Mouse (Mus musculus) neural tube, embryonic 14.5 days (tissue): ENCODE results near the gene Tnfaip2. TPM values are rescaled to one million over a fixed set of nuclear protein-coding genes. Genes with fewer than 3 reads are reported as not detected.

Experiments used
- ATAC-seq: fragments of 200-750 bp; cut with Nextera tagmentation; 2 replicates; pipeline ENCODE4 v1.8.0; 2017; ENCODE audit warnings: low read depth, mild to moderate bottlenecking, moderate TSS enrichment, moderate library complexity
- H3K27ac ChIP-seq: fragments of 300-500 bp; sonication (generic); 2 replicates; pipeline ENCODE4 v1.5.1; 2014; ENCODE audit warnings: low read depth, mild to moderate bottlenecking, control low read depth, low read length, moderate library complexity, mixed read lengths
- H3K27me3 ChIP-seq: fragments of 300-500 bp; sonication (generic); 2 replicates; pipeline ENCODE4 v1.6.1; 2014; ENCODE audit warnings: low read length; ENCODE audit not compliant: control insufficient read depth, insufficient read depth
- H3K36me3 ChIP-seq: fragments of 300-500 bp; sonication (generic); 2 replicates; pipeline ENCODE4 v1.6.1; 2014; ENCODE audit warnings: low read length, mixed read lengths; ENCODE audit not compliant: control insufficient read depth, insufficient read depth
- H3K4me1 ChIP-seq: fragments of 300-500 bp; sonication (generic); 2 replicates; pipeline ENCODE4 v1.6.1; 2014; ENCODE audit warnings: low read length; ENCODE audit not compliant: control insufficient read depth, insufficient read depth
- H3K4me2 ChIP-seq: fragments of 300-500 bp; sonication (generic); 2 replicates; pipeline ENCODE4 v1.6.1; 2014; ENCODE audit warnings: mild to moderate bottlenecking, low read depth, low read length, control low read depth
- H3K4me3 ChIP-seq: fragments of 300-500 bp; sonication (generic); 2 replicates; pipeline ENCODE4 v1.5.1; 2014; ENCODE audit warnings: low read depth, low read length, control low read depth, mixed read lengths
- H3K9ac ChIP-seq: fragments of 300-500 bp; sonication (generic); replicated peaks from 2 replicates; pipeline ENCODE4 v1.6.1; 2014; ENCODE audit warnings: low read depth, mild to moderate bottlenecking, control low read depth, low read length, mixed read lengths
- H3K9me3 ChIP-seq: fragments of 300-500 bp; sonication (generic); 2 replicates; pipeline ENCODE4 v1.6.1; 2016; ENCODE audit warnings: low read length; ENCODE audit not compliant: control insufficient read depth
- WGBS: fragments of 180-500 bp; shearing (Covaris S2); extraction: QIAGEN DNeasy Blood & Tissue Kit; methylation state at CpG from one replicate; pipeline ENCODE4 v1.1.7; 2014; 5-methylcytosine and 5-hydroxymethylcytosine counted together
- polyA plus RNA-seq: library from polyadenylated mRNA; unstranded; fragments of >200 nt; fragmentation: Nextera tagmentation; extraction: Ambion mirVana; gene quantifications from 2 replicates; pipeline ENCODE4 v1.2.1, GENCODE M21; 2014

Tnfaip2 gene
- polyA plus RNA-seq, 1 experiment from 2014 or later, result not detected

GRCm38 (mm10) chr12:111457742-111458141 lies 15.5 kb downstream of the Tnfaip2 start:
- Histone ChIP-seq H3K9me3 (no peaks in the 10 kb centered on the region), H3K4me2 (no peak overlapping the region), H3K4me3 (no peak overlapping the region), H3K9ac (no peak overlapping the region), H3K36me3 (no peaks in the 10 kb centered on the region), H3K27ac (no peak overlapping the region), H3K4me1 (no peaks in the 10 kb centered on the region), H3K27me3 (peaks cover 3% of the 10 kb centered on the region; the same call in 1 of the 2 replicates)
- WGBS, result 83% methylated on average over 1 of the region's 1 CpGs
- no peak for ATAC-seq

- 88% methylated on average over 7 of the region's 7 CpGs for WGBS
- Histone ChIP-seq H3K4me3 (no peak overlapping the region), H3K27me3 (peaks cover 3% of the 10 kb centered on the region; the same call in 1 of the 2 replicates), H3K4me2 (no peak overlapping the region), H3K9ac (no peak overlapping the region), H3K9me3 (no peaks in the 10 kb centered on the region), H3K4me1 (no peaks in the 10 kb centered on the region), H3K36me3 (no peaks in the 10 kb centered on the region), H3K27ac (no peak overlapping the region)
- ATAC-seq, result no peak
Measured at GRCm38 (mm10) chr12:111463570-111463969, 21.3 kb downstream of the Tnfaip2 start.

- H3K4me2 ChIP-seq, result no peak overlapping the region
- H3K27me3 ChIP-seq, result no peaks in the 10 kb centered on the region
- no peak overlapping the region for H3K4me3 ChIP-seq
- no peak for ATAC-seq
- 93% methylated on average over 3 of the region's 3 CpGs for WGBS
- H3K36me3 ChIP-seq, result no peaks in the 10 kb centered on the region
- H3K9ac ChIP-seq, result no peak overlapping the region
- no peaks in the 10 kb centered on the region for H3K4me1 ChIP-seq
- H3K27ac ChIP-seq, result no peak overlapping the region
- no peaks in the 10 kb centered on the region for H3K9me3 ChIP-seq
Measured at GRCm38 (mm10) chr12:111466369-111466768, 24.1 kb downstream of the Tnfaip2 start.

- H3K27me3 ChIP-seq, result no peaks in the 10 kb centered on the region
- WGBS, result 67% methylated on average over 7 of the region's 7 CpGs
- no peaks in the 10 kb centered on the region for H3K36me3 ChIP-seq
- no peak overlapping the region for H3K4me2 ChIP-seq
- no peaks in the 10 kb centered on the region for H3K4me1 ChIP-seq
- H3K27ac ChIP-seq, result no peak overlapping the region
- H3K9me3 ChIP-seq, result no peaks in the 10 kb centered on the region
- no peak overlapping the region for H3K9ac ChIP-seq
- no peak overlapping the region for H3K4me3 ChIP-seq
- no peak for ATAC-seq
Measured at GRCm38 (mm10) chr12:111468206-111468605, 25.9 kb downstream of the Tnfaip2 start.

GRCm38 (mm10) chr12:111469507-111469906 lies 27.2 kb downstream of the Tnfaip2 start:
- H3K36me3 ChIP-seq, result no peaks in the 10 kb centered on the region
- no peak overlapping the region for H3K4me3 ChIP-seq
- ATAC-seq, result no peak; the same call in 1 of the 2 replicates
- H3K27ac ChIP-seq, result no peak overlapping the region
- no peaks in the 10 kb centered on the region for H3K4me1 ChIP-seq
- no peak overlapping the region for H3K4me2 ChIP-seq
- no peaks in the 10 kb centered on the region for H3K9me3 ChIP-seq
- H3K27me3 ChIP-seq, result no peaks in the 10 kb centered on the region
- WGBS, result 8% methylated on average over 8 of the region's 8 CpGs
- H3K9ac ChIP-seq, result no peak overlapping the region

GRCm38 (mm10) chr12:111471119-111471518 lies 28.9 kb downstream of the Tnfaip2 start:
- H3K9ac ChIP-seq, result no peak overlapping the region
- H3K27ac ChIP-seq, result no peak overlapping the region
- 72% methylated on average over 1 of the region's 1 CpGs for WGBS
- no peak overlapping the region for H3K4me2 ChIP-seq
- H3K36me3 ChIP-seq, result no peaks in the 10 kb centered on the region
- no peaks in the 10 kb centered on the region for H3K9me3 ChIP-seq
- no peaks in the 10 kb centered on the region for H3K4me1 ChIP-seq
- no peaks in the 10 kb centered on the region for H3K27me3 ChIP-seq
- H3K4me3 ChIP-seq, result no peak overlapping the region
- no peak for ATAC-seq

- Histone ChIP-seq H3K4me1 (no peaks in the 10 kb centered on the region), H3K27ac (no peak overlapping the region), H3K9me3 (no peaks in the 10 kb centered on the region), H3K36me3 (no peaks in the 10 kb centered on the region), H3K9ac (no peak overlapping the region), H3K4me3 (no peak overlapping the region), H3K4me2 (no peak overlapping the region), H3K27me3 (no peaks in the 10 kb centered on the region)
- 91% methylated on average over 3 of the region's 3 CpGs for WGBS
- no peak for ATAC-seq
Measured at GRCm38 (mm10) chr12:111471721-111472120, 29.5 kb downstream of the Tnfaip2 start.

GRCm38 (mm10) chr12:111472886-111473285 lies 30.6 kb downstream of the Tnfaip2 start:
- Histone ChIP-seq H3K27me3 (no peaks in the 10 kb centered on the region), H3K4me1 (no peaks in the 10 kb centered on the region), H3K36me3 (no peaks in the 10 kb centered on the region), H3K9ac (no peak overlapping the region), H3K4me3 (no peak overlapping the region), H3K4me2 (no peak overlapping the region), H3K27ac (no peak overlapping the region), H3K9me3 (no peaks in the 10 kb centered on the region)
- no peak for ATAC-seq
- 43% methylated on average over 5 of the region's 5 CpGs for WGBS

- Histone ChIP-seq H3K4me1 (no peaks in the 10 kb centered on the region), H3K9me3 (no peaks in the 10 kb centered on the region), H3K9ac (no peak overlapping the region), H3K4me3 (no peak overlapping the region), H3K27ac (no peak overlapping the region), H3K4me2 (no peak overlapping the region), H3K36me3 (no peaks in the 10 kb centered on the region), H3K27me3 (no peaks in the 10 kb centered on the region)
- no peak for ATAC-seq
- 94% methylated on average over 3 of the region's 3 CpGs for WGBS
Measured at GRCm38 (mm10) chr12:111474384-111474783, 32.1 kb downstream of the Tnfaip2 start.
